Mouse (Mus musculus) ZHBTc4 (cell line): ENCODE data around the gene Nfe2l3.
"Not testable (repeated sequence)": the region's sequence is repeated elsewhere in the genome, so short reads cannot be mapped to it uniquely, and the experiment has no call there.

Source experiments
- DNase-seq: peaks from one replicate; pipeline ENCODE4 v3.0.0-alpha.2; 2011; ENCODE audit warnings: low read depth, low spot score

Gene Nfe2l3

DNA sequence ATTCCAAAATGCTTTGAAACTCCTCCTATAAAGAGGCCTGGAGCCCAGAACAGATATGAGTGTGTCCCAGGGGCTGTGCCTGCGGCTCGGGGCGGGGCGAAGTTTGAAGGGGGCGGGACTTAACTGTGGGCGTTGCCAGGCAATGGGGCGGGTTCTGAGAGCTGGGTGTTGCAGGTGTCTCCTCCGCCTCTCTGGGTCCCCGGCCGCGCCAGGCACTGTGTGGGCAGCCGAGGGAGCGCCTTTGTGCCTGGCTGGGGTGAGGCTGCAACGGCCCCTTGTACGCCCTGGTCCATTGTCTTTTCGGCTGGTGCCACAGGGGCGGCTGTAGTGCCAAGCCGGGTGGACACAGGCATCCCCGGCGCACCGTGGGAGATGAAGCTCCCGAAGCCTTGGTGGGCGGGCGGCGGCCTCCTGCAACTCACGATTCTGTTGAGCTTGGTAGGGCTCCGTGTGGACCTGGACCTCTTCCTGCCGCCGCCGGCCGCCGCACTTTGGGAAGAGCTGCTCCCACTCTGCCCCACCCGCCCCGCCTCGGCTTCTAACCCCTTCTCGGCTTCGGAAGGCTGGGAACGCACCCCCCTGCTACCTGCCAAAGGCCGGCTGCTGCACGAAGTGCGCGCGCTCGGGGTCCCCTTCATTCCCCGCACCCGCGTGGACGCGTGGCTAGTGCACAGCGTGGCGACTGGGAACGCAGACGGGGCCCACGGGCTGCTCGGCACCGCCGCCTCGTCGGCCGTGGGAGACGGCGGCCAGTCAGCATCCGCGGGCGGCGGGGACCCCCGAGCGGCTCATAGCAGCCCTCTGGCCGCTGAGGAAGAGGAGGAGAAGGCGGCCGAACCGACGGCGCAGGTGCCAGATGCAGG, at the start of gene Nfe2l3:
Gene Nfe2l3 (plus strand): TSS at position 136 of the 863 bp plus-strand sequence.
- peak; percentile 90 for DNase-seq

DNA sequence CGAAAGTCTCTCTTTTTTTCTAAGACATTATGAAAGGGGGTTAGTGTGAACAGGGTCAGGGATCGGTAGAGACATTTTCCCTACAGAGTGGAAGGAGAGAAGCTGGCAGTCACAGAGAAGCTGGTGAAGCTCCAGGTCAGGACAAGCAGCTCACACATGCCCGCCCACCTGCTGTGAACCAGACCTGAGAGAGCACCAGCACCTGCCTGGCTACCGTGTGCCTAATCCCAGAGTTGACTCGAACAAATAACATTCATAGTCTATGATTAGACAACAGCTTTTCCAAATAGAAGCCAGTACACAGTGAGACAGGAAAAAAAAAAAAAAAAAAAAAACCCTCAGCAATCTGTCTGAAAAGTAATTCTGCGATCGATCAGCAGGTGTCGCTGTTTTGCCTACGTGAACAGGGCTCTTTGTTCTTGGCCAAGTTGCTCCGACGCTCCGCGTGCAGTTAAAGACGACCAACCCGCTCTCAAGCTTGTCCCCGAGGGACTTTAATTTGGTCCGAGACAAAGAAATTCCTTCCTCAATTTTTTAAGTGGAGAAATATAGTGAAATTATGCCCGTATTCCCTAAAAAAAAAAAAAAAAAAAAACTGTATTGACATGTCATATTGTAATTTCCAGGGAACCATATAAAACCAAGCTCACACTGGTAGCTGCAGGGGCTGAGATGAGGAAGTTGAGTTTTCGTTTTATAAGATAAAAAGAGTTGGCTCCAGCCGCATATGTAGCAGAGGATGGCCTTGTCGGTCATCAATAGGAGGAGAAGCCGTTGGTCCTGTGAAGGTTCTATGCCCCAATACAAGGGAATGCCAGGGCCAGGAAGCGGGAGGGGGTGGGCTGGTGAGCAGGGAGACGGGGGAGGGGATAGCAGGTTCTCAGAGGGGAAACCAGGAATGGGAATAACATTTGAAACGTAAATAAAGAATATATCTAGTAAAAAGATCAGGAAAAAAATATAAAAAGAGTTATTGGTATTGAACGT, 48.4 kb upstream of the Nfe2l3 start:
- DNase-seq = peak; percentile 90

- no peak for DNase-seq
Observed at GRCm38 (mm10) chr6:51390505-51390904, 42.0 kb upstream of the Nfe2l3 start.

DNA sequence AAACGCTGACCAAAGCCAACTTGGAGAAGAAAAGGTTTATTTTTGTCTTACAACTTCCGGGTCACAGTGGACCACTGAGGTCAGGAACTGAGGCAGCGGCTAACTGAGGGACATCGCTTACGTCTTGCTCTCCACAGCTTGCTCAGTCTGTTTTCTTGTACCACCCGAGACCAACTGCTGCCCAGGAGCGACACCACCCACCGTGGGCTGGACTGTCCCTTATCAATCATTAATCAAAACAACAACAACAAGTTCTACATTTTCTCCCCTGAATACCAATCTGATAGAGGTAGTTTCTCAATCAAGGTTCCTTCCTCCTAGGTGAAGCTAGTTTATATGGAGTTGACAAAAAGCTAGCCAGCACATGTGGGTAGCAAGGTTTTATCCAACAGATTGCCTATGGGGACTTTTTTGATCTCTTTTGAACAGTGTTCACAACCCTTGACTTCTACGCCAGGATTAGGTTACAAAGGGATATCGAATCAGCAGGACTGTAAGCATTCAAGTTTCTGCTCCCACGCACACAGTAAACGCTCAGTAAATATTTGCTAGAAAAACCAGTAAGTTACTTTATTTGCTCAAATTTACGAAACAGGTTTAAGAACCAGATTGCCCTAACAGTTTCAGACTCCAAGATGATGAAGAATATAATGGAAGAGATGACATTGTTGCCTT, 40.5 kb upstream of the Nfe2l3 start:
- DNase-seq = no peak

GRCm38 (mm10) chr6:51393341-51394128, 38.9 kb upstream of the Nfe2l3 start:
- no peak for DNase-seq

GRCm38 (mm10) chr6:51394367-51394766, 38.1 kb upstream of the Nfe2l3 start:
- not testable (repeated sequence) for DNase-seq

DNA sequence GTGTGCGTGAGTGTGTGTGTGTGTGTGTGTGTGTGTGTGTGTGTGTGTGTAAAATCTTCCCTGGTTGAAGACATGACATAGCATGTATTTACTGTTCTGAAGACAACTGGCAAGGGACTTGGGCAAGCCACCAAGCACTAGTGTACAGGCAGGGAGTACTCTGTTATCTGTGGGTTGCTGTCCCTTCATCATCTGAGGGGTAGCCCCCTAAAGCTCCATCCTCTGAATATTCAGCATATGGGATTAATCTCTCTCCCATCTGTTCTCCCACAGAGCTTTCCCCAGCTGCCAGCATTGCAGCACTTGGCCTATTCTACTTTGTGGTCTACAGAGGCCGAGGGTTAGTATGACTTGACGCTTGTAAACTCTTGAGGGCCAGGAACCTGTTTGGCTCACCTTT, 37.5 kb upstream of the Nfe2l3 start:
- DNase-seq = not testable (repeated sequence)

DNA sequence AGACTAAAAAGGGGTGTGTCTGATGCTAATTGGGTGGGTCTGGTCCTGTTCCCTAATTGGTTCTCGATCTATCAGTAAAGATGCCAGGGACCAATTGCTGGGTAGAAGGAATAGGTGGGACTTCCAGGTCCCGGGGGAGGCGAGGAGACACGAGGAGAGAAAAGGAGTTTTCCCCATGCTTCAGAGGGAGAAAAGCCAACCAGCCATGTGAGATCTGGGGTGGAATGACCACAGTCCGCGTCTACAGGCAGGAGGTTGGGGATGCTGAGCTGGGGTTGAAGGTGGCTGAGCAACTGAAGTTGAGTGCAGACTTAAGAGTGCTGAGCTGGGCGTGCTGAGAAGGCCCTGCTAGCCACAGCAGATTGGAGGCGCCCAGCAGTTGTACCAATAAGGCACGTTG, 37.0 kb upstream of the Nfe2l3 start:
- peak; percentile 77 for DNase-seq

DNA sequence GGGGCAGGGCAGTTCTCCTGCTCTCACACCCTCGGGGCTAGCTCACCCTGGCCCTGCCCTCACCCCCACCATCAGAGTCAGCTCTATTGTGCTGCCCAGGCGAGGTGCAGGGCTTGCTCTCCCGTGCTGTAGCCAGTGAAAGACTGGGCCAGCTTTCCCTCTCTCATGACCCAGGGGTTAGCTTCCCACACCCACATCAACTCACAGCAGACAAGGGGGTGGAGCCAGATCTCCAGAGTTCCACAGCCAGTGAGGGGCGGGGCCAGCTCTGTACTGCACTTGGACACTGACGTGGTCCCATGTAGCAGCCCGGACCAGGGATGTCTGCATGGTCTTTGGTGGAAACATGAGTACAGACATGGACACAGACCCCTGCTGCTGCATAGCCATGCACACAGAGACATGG, 33.4 kb upstream of the Nfe2l3 start:
- DNase-seq = peak; percentile 91

GRCm38 (mm10) chr6:51401294-51401693, 31.2 kb upstream of the Nfe2l3 start:
- DNase-seq = no peak

- no peak for DNase-seq
Observed at GRCm38 (mm10) chr6:51403598-51403997, 28.9 kb upstream of the Nfe2l3 start.

GRCm38 (mm10) chr6:51404502-51404901, 28.0 kb upstream of the Nfe2l3 start:
- DNase-seq = no peak

DNA sequence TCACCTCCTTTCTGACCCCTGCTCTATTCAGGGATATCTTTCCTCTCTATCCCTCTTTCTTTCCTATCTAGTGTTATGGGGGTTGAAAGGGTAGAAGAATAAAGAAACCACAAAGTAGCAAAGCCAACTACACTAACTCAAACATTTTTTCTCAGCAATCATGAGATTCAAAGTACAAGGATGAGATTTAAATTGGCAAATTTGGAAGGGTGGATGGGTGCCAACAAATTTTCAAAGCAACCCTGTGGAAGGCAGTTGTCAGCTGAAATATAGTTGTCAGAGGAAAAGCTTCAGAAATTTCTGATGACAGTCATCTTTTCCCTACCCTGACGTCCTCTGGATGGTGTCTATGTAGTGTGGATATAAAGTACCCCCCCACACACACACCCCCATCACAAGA, 16.0 kb upstream of the Nfe2l3 start:
- no peak for DNase-seq

- DNase-seq = no peak
Observed at GRCm38 (mm10) chr6:51417306-51417936, 15.0 kb upstream of the Nfe2l3 start.

- DNase-seq = peak; percentile 35
Observed at GRCm38 (mm10) chr6:51423466-51424122, 8.9 kb upstream of the Nfe2l3 start.

GRCm38 (mm10) chr6:51424537-51424936, 7.9 kb upstream of the Nfe2l3 start:
- no peak for DNase-seq

GRCm38 (mm10) chr6:51434270-51434669, 1.8 kb downstream of the Nfe2l3 start:
- peak; percentile 63 for DNase-seq

DNA sequence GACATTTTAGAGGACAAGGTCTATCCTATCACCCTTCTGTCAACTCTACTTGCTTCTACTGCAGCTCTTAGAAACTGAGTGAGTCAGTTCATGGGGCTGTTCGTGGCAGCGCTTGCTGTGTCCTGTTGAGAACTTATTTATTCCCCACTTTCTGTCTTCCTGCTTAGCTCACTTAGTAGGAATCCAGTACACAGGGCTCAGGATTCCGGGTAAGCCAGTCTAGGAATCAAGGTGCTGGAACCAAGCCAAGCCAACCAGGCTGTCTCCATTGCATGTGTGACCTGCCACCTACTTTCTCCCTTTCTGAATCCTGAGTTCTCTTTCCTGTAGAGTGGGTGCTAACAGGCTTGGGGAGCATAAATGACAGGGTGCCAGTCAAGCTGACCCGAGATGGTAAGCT, 5.2 kb downstream of the Nfe2l3 start:
- no peak for DNase-seq

- DNase-seq = no peak
Observed at GRCm38 (mm10) chr6:51438826-51439330, 6.4 kb downstream of the Nfe2l3 start.
